Mouse (Mus musculus) lung, embryonic 16.5 days (tissue): ENCODE results near the gene Gng5. TPM values are rescaled to one million over a fixed set of nuclear protein-coding genes. Genes with fewer than 3 reads are reported as not detected.

Experiments
- ATAC-seq: fragments of 200-750 bp; cut with Nextera tagmentation; 2 replicates; pipeline ENCODE4 v1.8.0; 2017; ENCODE audit warnings: low read depth, mild to moderate bottlenecking, moderate library complexity
- H3K27ac ChIP-seq: fragments of 300-500 bp; sonication (generic); 2 replicates; pipeline ENCODE4 v1.5.1; 2014; ENCODE audit warnings: mild to moderate bottlenecking, control low read depth, low read length
- H3K27me3 ChIP-seq: fragments of 300-500 bp; sonication (generic); 2 replicates; pipeline ENCODE4 v1.6.1; 2014; ENCODE audit warnings: low read depth, low read length, mixed read lengths; ENCODE audit not compliant: control insufficient read depth, insufficient read depth
- H3K36me3 ChIP-seq: fragments of 300-500 bp; sonication (generic); 2 replicates; pipeline ENCODE4 v1.6.1; 2014; ENCODE audit warnings: low read length; ENCODE audit not compliant: control insufficient read depth, insufficient read depth
- H3K4me1 ChIP-seq: fragments of 300-500 bp; sonication (generic); replicated peaks from 2 replicates; pipeline ENCODE4 v1.6.1; 2014; ENCODE audit warnings: low read length, mixed read lengths; ENCODE audit not compliant: control insufficient read depth, insufficient read depth
- H3K4me2 ChIP-seq: fragments of 300-500 bp; sonication (generic); 2 replicates; pipeline ENCODE4 v1.6.1; 2014; ENCODE audit warnings: low read depth, low read length, control low read depth
- H3K4me3 ChIP-seq: fragments of 300-500 bp; sonication (generic); 2 replicates; pipeline ENCODE4 v1.5.1; 2014; ENCODE audit warnings: mild to moderate bottlenecking, low read length, control low read depth
- H3K9ac ChIP-seq: fragments of 300-500 bp; sonication (generic); 2 replicates; pipeline ENCODE4 v1.6.1; 2014; ENCODE audit warnings: low read length, control low read depth
- H3K9me3 ChIP-seq: fragments of 300-500 bp; sonication (generic); 2 replicates; pipeline ENCODE4 v1.6.1; 2016; ENCODE audit warnings: low read length; ENCODE audit not compliant: control insufficient read depth
- WGBS: fragments of 180-500 bp; shearing (Covaris S2); extraction: QIAGEN DNeasy Blood & Tissue Kit; methylation state at CpG from one replicate; pipeline ENCODE4 v1.1.7; 2014; 5-methylcytosine and 5-hydroxymethylcytosine counted together
- polyA plus RNA-seq: library from polyadenylated mRNA; unstranded; fragments of >200 nt; fragmentation: Nextera tagmentation; extraction: Ambion mirVana; gene quantifications from 2 replicates; pipeline ENCODE4 v1.2.1, GENCODE M21; 2015

The Gng5 gene
- polyA plus RNA-seq, 1 experiment from 2014 or later = 1,031 TPM

DNA sequence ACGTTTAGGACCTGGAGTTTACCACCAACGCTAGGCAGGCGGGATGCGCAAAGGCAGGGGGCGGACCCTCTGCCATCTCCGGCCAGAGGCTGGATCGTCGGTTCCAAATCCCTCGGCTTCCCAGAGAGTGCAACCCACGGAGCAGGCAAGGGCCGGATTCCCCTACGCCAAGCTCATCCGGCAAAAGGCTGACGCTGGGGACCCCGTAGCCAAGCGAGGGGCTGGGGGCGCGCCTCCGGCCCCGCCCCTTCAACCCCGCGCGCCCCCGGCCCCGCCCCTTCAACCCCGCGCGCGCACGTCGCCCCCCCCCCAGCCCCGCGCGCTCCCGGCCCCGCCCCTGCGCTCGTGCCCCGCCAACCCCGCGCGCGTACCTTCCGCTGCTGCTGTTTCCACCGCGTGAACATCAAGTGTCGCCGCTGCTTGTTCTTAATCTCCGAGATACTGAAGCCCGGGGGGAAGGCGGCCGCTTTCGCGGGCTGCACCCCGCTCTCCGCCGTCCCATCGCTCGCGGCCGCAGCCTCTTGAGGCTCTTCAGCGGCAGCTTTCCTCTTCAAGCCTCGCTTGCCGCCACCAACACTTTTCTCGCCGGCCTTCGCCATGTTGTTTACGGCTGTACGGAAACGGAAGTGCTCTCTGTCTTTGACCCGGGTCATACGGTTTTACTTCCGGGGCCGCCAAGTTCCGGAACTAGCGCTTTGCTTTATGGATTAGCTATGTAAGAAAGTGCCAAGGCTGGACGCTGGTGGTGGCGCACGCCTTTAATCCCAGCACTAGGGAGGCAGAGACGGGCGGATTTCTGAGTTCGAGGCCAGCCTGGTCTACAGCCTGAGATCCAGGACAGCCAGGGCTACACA lies 21.4 kb downstream of the Gng5 start, which contains the start of gene Rpf1:
TSS of gene Rpf1 (minus strand) at position 632 of the 854 bp plus-strand sequence.
- Histone ChIP-seq H3K4me3 (peak within 1 kb of the TSS; percentile 95), H3K9me3 (no peaks in the 10 kb centered on the region), H3K9ac (peak within 1 kb of the TSS; percentile 93), H3K27ac (peak within 1 kb of the TSS; percentile 99), H3K4me1 (peaks cover 2% of the 10 kb centered on the region; the same call in 1 of the 2 replicates), H3K4me2 (peak within 1 kb of the TSS; percentile 83), H3K36me3 (peaks cover 7% of the 10 kb centered on the region), H3K27me3 (no peaks in the 10 kb centered on the region)
- ATAC-seq = peak; percentile 97
- WGBS = under 1% methylated on average over 71 of the region's 82 CpGs

DNA sequence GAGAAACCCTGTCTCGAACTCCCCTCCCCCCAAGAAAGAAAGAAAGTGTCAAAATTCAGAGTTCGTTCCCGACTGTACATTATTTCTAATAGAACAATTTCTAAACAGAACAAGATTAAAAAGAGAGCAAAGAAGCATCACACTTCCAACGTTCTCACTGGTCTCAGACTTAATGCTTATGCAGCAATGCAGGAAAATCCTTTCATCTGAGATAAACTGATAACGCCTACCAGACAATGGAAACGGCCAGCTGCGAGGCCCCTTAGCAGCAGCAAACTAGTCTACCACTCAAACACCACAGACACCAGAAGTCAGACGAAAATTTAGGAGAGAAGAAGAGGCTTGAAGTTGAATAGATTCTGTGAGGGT lies 22.0 kb downstream of the Gng5 start:
- peak overlapping the region; percentile 52 for H3K9ac ChIP-seq

DNA sequence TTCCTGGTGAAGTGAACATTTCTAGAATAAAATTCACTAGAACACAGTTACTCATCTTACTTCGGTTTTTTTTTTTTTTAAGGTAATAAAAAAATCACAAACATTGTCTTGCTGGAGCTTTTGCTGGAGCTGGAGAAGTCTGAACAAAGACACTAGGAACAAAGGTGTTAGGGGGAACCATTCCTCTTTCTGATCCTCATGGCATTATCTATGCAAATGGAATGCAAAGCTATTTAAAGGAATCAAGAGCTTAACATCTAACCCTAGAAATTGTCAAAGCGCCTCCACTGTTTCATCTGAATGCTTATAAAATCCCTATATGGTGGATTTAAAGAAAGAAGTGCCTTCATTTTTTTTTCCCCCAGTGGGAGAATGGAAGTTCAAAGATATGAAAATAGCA lies 28.7 kb downstream of the Gng5 start:
- WGBS = 43% methylated on average over 2 of the region's 2 CpGs
- Histone ChIP-seq H3K4me2 (no peak overlapping the region), H3K9me3 (no peaks in the 10 kb centered on the region), H3K27me3 (no peaks in the 10 kb centered on the region), H3K36me3 (no peaks in the 10 kb centered on the region), H3K9ac (no peak overlapping the region), H3K4me1 (no peaks in the 10 kb centered on the region), H3K27ac (no peak overlapping the region), H3K4me3 (no peak overlapping the region)
- ATAC-seq = no peak

More for the DNA sequence above, 22.0 kb downstream of the Gng5 start:
- Histone ChIP-seq H3K4me3 (peak overlapping the region; percentile 95), H3K27ac (peak overlapping the region; percentile 99), H3K36me3 (peaks cover 7% of the 10 kb centered on the region), H3K4me1 (peaks cover 2% of the 10 kb centered on the region; the same call in 1 of the 2 replicates), H3K9me3 (no peaks in the 10 kb centered on the region), H3K27me3 (no peaks in the 10 kb centered on the region), H3K4me2 (peak overlapping the region; percentile 83)
- WGBS = 9% methylated on average over 8 of the region's 8 CpGs
- no peak for ATAC-seq

- 64% methylated on average over 6 of the region's 6 CpGs for WGBS
- no peak overlapping the region for H3K9ac ChIP-seq
- ATAC-seq = no peak
- H3K4me3 ChIP-seq = no peak overlapping the region
- H3K27ac ChIP-seq = no peak overlapping the region
- H3K4me2 ChIP-seq = no peak overlapping the region
- H3K4me1 ChIP-seq = no peaks in the 10 kb centered on the region
- no peaks in the 10 kb centered on the region for H3K9me3 ChIP-seq
- H3K36me3 ChIP-seq = no peaks in the 10 kb centered on the region
- H3K27me3 ChIP-seq = no peaks in the 10 kb centered on the region
Measured at GRCm38 (mm10) chr3:146534986-146535385, 35.4 kb downstream of the Gng5 start.

DNA sequence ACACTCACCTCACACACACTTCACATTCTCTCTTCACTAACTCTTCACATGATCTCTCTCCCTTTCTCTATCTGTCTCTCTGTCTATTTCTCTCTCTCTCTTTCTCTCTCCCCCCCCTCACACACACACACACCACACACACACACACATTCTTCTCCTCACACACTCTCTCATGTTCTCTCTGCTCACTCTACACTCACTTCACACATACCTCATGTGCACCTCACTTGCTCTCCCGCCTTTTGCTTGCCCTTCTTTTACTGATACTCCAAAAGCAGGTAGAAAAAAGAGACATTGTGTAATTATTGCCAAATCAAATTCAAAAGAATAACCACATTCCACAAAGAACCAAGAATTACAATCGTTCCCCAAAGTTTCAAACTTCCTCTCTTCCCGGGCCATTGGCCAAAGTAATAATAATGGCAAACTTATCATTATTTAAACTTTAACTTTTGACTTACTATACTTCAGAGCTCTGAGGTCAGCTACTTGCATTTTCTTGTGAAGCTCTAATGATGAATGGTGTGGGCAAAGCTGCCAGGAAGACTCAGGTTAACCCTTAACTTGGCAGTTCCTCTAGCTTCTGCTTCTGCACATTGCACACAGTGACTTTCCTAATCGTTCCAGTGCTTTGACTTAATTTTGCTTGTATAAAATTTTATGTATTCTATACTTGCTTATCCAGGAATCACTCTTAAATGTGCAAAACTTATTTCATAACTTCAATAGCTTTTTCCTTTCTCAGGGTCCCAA lies 41.1 kb downstream of the Gng5 start:
- Histone ChIP-seq H3K4me1 (no peaks in the 10 kb centered on the region), H3K36me3 (no peaks in the 10 kb centered on the region), H3K9ac (no peak overlapping the region), H3K9me3 (no peaks in the 10 kb centered on the region), H3K27me3 (no peaks in the 10 kb centered on the region), H3K4me2 (no peak overlapping the region), H3K27ac (no peak overlapping the region), H3K4me3 (no peak overlapping the region)
- 32% methylated on average over 4 of the region's 4 CpGs for WGBS
- peak; percentile 60; the same call in 1 of the 2 replicates for ATAC-seq

DNA sequence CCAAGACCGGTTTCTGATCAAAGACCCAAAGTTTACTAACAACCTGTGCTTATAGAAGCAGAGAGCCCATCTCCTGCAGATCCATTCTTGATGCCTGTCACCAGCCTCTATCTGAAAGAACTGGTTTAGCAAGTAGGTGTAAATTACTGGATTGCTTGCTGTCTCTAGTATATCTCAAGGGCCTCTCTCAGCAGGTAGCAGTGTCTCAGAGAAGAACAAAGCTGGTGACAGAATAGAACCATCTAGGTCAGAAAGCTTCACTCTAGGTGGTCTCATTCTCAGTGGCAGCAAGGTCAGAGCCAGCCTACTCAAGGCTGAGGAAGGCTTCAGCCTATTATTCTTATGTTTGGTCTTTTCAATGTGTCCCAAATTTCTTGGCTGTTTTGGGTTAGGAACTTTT lies 44.0 kb downstream of the Gng5 start:
- Histone ChIP-seq H3K4me2 (no peak overlapping the region), H3K4me1 (no peaks in the 10 kb centered on the region), H3K36me3 (no peaks in the 10 kb centered on the region), H3K9me3 (no peaks in the 10 kb centered on the region), H3K9ac (no peak overlapping the region), H3K27ac (no peak overlapping the region), H3K27me3 (no peaks in the 10 kb centered on the region), H3K4me3 (no peak overlapping the region)
- ATAC-seq = no peak
- 16% methylated on average over 1 of the region's 1 CpGs for WGBS

DNA sequence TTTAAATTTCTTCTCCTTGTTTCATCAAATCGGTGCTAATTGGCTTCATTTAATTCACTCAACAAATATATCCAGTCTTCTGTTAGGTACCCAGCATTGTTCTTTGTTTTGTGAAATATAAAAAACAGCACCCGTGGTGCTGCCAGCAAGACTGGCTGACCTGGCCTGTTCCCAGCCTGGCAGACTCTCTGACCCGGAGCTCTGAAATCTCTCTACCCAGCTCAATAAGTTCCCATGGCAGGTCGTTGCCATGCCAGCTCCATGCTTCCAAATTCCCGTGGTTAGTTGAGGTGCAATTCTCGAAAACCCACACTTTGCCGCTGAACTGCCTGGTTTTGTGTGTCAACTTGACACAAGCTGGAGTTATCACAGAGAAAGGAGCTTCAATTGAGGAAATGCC lies 55.2 kb downstream of the Gng5 start:
- no peaks in the 10 kb centered on the region for H3K27me3 ChIP-seq
- no peaks in the 10 kb centered on the region for H3K36me3 ChIP-seq
- ATAC-seq = no peak
- H3K4me3 ChIP-seq = no peak overlapping the region
- no peaks in the 10 kb centered on the region for H3K9me3 ChIP-seq
- H3K4me1 ChIP-seq = no peaks in the 10 kb centered on the region
- H3K9ac ChIP-seq = no peak overlapping the region
- H3K27ac ChIP-seq = no peak overlapping the region
- 83% methylated on average over 7 of the region's 7 CpGs for WGBS
- no peak overlapping the region for H3K4me2 ChIP-seq

Other genes with a start within 250 kb of the Gng5 start
- 31.9 and 33.6 TPM in 2 replicates for gene Ssx2ip, start 95.2 kb upstream of the Gng5 start, polyA plus RNA-seq
- gene Ctbs, start 50.0 kb upstream of the Gng5 start, polyA plus RNA-seq = 11.3 and 11.7 TPM in 2 replicates
- 4.1 and 5.2 TPM in 2 replicates for gene Spata1, start 54 bp upstream of the Gng5 start, polyA plus RNA-seq
- 49.1 and 52.2 TPM in 2 replicates for gene Rpf1, start 21.6 kb downstream of the Gng5 start, polyA plus RNA-seq
- 0.45 and 1.8 TPM in 2 replicates for gene Uox, start 70.6 kb downstream of the Gng5 start, polyA plus RNA-seq
- gene Dnase2b, start 115.8 kb downstream of the Gng5 start, polyA plus RNA-seq = 0.10 TPM in 1 of 2 replicates, not detected in the other
- gene 4930503B20Rik, start 151.5 kb downstream of the Gng5 start, polyA plus RNA-seq = not detected in 2 replicates
- gene Samd13, start 185.8 kb downstream of the Gng5 start, polyA plus RNA-seq = 1.4 TPM in 2 replicates